Comparison of ENCODE assay signal across 13 mouse cellular contexts in the genomic region with DNA sequence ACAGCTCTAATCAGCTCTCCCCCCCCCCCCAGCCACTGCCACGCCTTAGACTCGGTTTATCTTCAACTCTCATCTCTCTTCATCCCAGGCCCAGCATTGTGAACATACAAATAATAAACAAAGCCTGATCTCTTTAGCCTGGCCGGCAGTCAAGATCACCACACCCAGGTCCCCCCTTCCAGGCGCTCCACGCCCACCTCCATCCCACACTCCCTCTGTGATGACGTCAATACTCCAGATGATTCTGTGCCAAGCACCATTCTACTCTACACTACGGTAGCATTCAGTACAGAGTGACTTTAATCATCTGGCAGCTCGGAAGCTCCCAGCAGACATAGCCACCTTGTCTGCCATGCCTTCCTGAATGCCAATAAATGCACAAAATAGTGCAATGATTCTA. TPM values are rescaled to one million over a fixed set of nuclear protein-coding genes. Genes with fewer than 3 reads are reported as not detected.
DNase-seq lines count a peak whose midpoint lies in the region; ATAC-seq lines count a peak whose summit lies in the region.
"Had no signal": no experiment of that assay in that cellular context is flagged by ENCODE, and none has a peak within 500 bp of the region (broad histone marks: within the 10 kb centered on the region; RNA-seq: fewer than 3 reads in every experiment).

No protein-coding gene starts in this region.

- H3K27me3 ChIP-seq in kidney, embryonic 15.5 days: no peaks in the 10 kb centered on the region
- H3K27me3 ChIP-seq: limb, embryonic 15.5 days had no signal

- H3K4me1 ChIP-seq in kidney, embryonic 15.5 days: peaks cover 56% of the 10 kb centered on the region

- intact Hi-C loops in heart, postnatal 25 days (cut with DNase I): no loop called here

- H3K4me2 ChIP-seq in kidney, embryonic 15.5 days: 0 out of 2 replicates have a peak overlapping the region, but pooled peaks have one; percentile 30
- H3K4me2 ChIP-seq: limb, embryonic 15.5 days had no signal

- no peaks in the 10 kb centered on the region for H3K36me3 ChIP-seq in kidney, embryonic 15.5 days
- H3K36me3 ChIP-seq: limb, embryonic 15.5 days had no signal

- 58% methylated on average over 8 of the region's 8 CpGs for WGBS in kidney, embryonic 15.5 days

- H3K9ac ChIP-seq in kidney, embryonic 15.5 days: no peak overlapping the region
- H3K9ac ChIP-seq: limb, embryonic 15.5 days had no signal

- ATAC-seq in kidney, embryonic 15.5 days (replicated peaks; ENCODE audit: low FRiP score): no peak
- ATAC-seq in granulocyte monocyte progenitor cell, adult 5-6 weeks (replicated peaks; ENCODE audit: poor library complexity, severe bottlenecking): no peak
- ATAC-seq: inflammation-experienced regulatory T-cells, adult 6 months had no signal

- DNase-seq in kidney, adult 8-10 months: no peak
- DNase-seq in heart, adult 8-10 months (ENCODE audit: low spot score): peak; percentile 47
- DNase-seq in heart, postnatal 25 days (ENCODE audit: low spot score): peak; percentile 24
- DNase-seq in lung, postnatal 36 days: peak; percentile 76
- DNase-seq in cerebellum, adult 9-11 months: no peak
- no peak for DNase-seq in spleen, adult 18-20 months
- DNase-seq: cerebellum, adult 11-12 months; right cerebral cortex, adult 18-20 months; thymus, postnatal 4 days had no signal

- no peak overlapping the region for H3K4me3 ChIP-seq in kidney, embryonic 15.5 days (replicated peaks)
- H3K4me3 ChIP-seq: limb, embryonic 15.5 days had no signal

- no peak overlapping the region for H3K27ac ChIP-seq in kidney, embryonic 15.5 days
- H3K27ac ChIP-seq: limb, embryonic 15.5 days had no signal

- no peaks in the 10 kb centered on the region for H3K9me3 ChIP-seq in kidney, embryonic 15.5 days (replicated peaks)
- H3K9me3 ChIP-seq: limb, embryonic 15.5 days had no signal

RNA-seq across cellular contexts. Expression of gene Mb21d2, which starts 47.7 kb away (rescaled TPM):
- 6.7 and 8.0 TPM in 2 replicates for polyA plus RNA-seq in kidney, embryonic 15.5 days (2015; fragmentation: Nextera tagmentation; extraction: Ambion mirVana)
- 1 to 10 TPM; 7.9 to 9.2 (median 8.6) TPM for total RNA-seq in heart, adult 8-10 months (2022)
- total RNA-seq in heart, postnatal 25 days (2021): 1 to 10 TPM; 6.7 to 8.0 TPM
- total RNA-seq in granulocyte monocyte progenitor cell, adult 5-6 weeks (2014; fragmentation: Nextera tagmentation): not detected in 2 replicates
- not detected in 2 replicates for total RNA-seq in granulocyte monocyte progenitor cell, adult 5-6 weeks (2017)
- polyA plus RNA-seq: inflammation-experienced regulatory T-cells, adult 6 months had no signal

Comparison
In these comparisons a context has a peak if more than half of its experiments do, and no peak if none do; other contexts are left out.
1. DNase-seq: peak in heart, adult 8-10 months (single experiment), heart, postnatal 25 days (single experiment) and lung, postnatal 36 days (single experiment); none in kidney, adult 8-10 months (0 of 2), cerebellum, adult 9-11 months (single experiment) and spleen, adult 18-20 months (0 of 2).
2. RNA of gene Mb21d2, which starts 47.7 kb away (total RNA-seq): 7.9 to 9.2 TPM in heart, adult 8-10 months and 6.7 to 8.0 TPM in heart, postnatal 25 days; not detected in granulocyte monocyte progenitor cell, adult 5-6 weeks; every median in the first group is over 4 times any median in the second.